In the genomic region with DNA sequence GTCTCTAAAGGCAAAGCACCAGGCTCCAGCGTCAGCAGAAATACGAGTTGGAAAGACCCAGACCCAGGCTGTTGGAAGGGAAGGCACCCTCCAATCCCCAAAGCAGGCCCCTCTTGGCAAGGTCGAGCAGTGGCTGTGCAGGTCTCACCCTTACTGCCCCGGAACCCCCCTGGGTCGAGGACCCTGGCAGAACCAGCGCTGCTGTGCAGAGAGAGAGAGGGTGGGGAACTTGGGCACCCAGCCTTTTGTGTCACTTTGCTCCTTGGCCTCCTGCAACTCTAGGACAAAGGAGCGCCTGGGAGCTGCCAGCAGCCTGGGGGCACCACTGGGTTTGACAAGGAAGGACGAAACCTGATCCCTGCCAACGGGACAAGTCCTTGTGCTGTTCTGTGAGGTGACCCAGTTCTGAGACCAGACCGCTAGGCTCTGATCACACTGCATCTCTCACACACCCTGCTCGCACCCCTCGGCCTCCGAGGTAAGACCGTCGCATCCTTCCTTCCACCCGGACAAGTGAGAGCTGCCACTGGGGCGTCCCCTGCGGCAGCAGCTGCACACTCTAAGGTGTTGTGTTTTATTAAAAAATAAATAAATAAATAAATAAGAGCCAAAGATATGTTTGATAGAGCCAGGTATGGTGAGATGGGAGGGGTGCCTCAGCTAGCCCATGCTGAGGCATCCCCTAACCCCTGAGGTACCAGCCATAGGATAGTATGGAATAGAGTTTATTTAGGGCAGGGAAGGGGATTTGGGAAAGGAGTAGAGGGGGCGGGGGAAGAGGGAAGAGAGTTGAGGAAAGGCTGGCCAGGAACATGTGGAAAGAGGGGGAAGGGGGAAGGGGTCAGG, we compare ENCODE assay signal across 9 mouse cellular contexts.
A peak's percentile ranks its signal among the peaks of the same experiment; 100 is the strongest.
DNase-seq lines count a peak whose midpoint lies in the region; ATAC-seq lines count a peak whose summit lies in the region.
"Had no signal": no experiment of that assay in that cellular context is flagged by ENCODE, and none has a peak within 500 bp of the region (broad histone marks: within the 10 kb centered on the region; RNA-seq: fewer than 3 reads in every experiment).

No protein-coding gene starts in this region.

- H3K4me1 ChIP-seq in embryonic facial prominence, embryonic 10.5 days: peaks cover 22% of the 10 kb centered on the region
- H3K4me1 ChIP-seq in heart, embryonic 12.5 days (replicated peaks): peaks cover 26% of the 10 kb centered on the region
- H3K4me1 ChIP-seq in kidney, embryonic 14.5 days (ENCODE audit: control insufficient read depth, insufficient read depth, low read length): peaks cover 10% of the 10 kb centered on the region
- H3K4me1 ChIP-seq in lung, embryonic 15.5 days: peaks cover 49% of the 10 kb centered on the region
- peaks cover 7% of the 10 kb centered on the region for H3K4me1 ChIP-seq in neural tube, embryonic 14.5 days (ENCODE audit: control insufficient read depth, insufficient read depth, low read length)

- WGBS in embryonic facial prominence, embryonic 10.5 days: 12% methylated on average over 19 of the region's 19 CpGs
- 19% methylated on average over 19 of the region's 19 CpGs for WGBS in heart, embryonic 12.5 days
- 19% methylated on average over 19 of the region's 19 CpGs for WGBS in kidney, embryonic 14.5 days
- WGBS in lung, embryonic 15.5 days: 18% methylated on average over 19 of the region's 19 CpGs
- 23% methylated on average over 19 of the region's 19 CpGs for WGBS in neural tube, embryonic 14.5 days

- ATAC-seq in heart, embryonic 12.5 days (ENCODE audit: insufficient number of reproducible peaks, low FRiP score): peak; percentile 34
- peak; percentile 53 for ATAC-seq in kidney, embryonic 14.5 days (ENCODE audit: low FRiP score, low TSS enrichment)
- peak; percentile 61 for ATAC-seq in lung, embryonic 15.5 days (ENCODE audit: borderline replicate concordance, extremely low read depth, low FRiP score, low TSS enrichment)
- peak; percentile 77 for ATAC-seq in neural tube, embryonic 14.5 days (ENCODE audit: low read depth)

- peak overlapping the region; percentile 61 for H3K4me2 ChIP-seq in heart, embryonic 12.5 days
- peak overlapping the region; percentile 21 for H3K4me2 ChIP-seq in kidney, embryonic 14.5 days (replicated peaks; ENCODE audit: low read depth, low read length)
- peak overlapping the region; percentile 51 for H3K4me2 ChIP-seq in lung, embryonic 15.5 days
- peak overlapping the region; percentile 33; the same call in 1 of the 2 replicates for H3K4me2 ChIP-seq in neural tube, embryonic 14.5 days (ENCODE audit: low read depth, low read length)

- DNase-seq in right cerebral cortex, postnatal 25 days: peak; percentile 23
- no peak for DNase-seq in right cerebral cortex, postnatal 4 days
- DNase-seq in embryonic facial prominence, embryonic 10.5 days (ENCODE audit: low spot score): peak; percentile 68
- DNase-seq in frontal cortex, adult 2 months (ENCODE audit: extremely low spot score in 1 of 2, low spot score in 1 of 2): no peak

- H3K27ac ChIP-seq in embryonic facial prominence, embryonic 10.5 days (replicated peaks): peak overlapping the region; percentile 90
- peak overlapping the region; percentile 88 for H3K27ac ChIP-seq in heart, embryonic 12.5 days (ENCODE audit: poor library complexity, severe bottlenecking)
- H3K27ac ChIP-seq in kidney, embryonic 14.5 days (ENCODE audit: low read depth, low read length): peak overlapping the region; percentile 80
- H3K27ac ChIP-seq in lung, embryonic 15.5 days: peak overlapping the region; percentile 99
- H3K27ac ChIP-seq in neural tube, embryonic 14.5 days (ENCODE audit: low read depth, low read length): 0 out of 2 replicates have a peak overlapping the region, but pooled peaks have one; percentile 5

- peaks cover 4% of the 10 kb centered on the region; the same call in 1 of the 2 replicates for H3K27me3 ChIP-seq in embryonic facial prominence, embryonic 10.5 days (replicated peaks; ENCODE audit: low read depth, poor library complexity, severe bottlenecking)
- no peaks in the 10 kb centered on the region for H3K27me3 ChIP-seq in heart, embryonic 12.5 days (replicated peaks)
- no peaks in the 10 kb centered on the region for H3K27me3 ChIP-seq in kidney, embryonic 14.5 days (ENCODE audit: control insufficient read depth, insufficient read depth, low read length)
- H3K27me3 ChIP-seq in lung, embryonic 15.5 days: no peaks in the 10 kb centered on the region
- H3K27me3 ChIP-seq in neural tube, embryonic 14.5 days (ENCODE audit: control insufficient read depth, insufficient read depth, low read length): no peaks in the 10 kb centered on the region

- H3K9ac ChIP-seq in heart, embryonic 12.5 days: peak overlapping the region; percentile 47
- peak overlapping the region; percentile 46; the same call in 1 of the 2 replicates for H3K9ac ChIP-seq in kidney, embryonic 14.5 days (ENCODE audit: low read depth, low read length)
- H3K9ac ChIP-seq in lung, embryonic 15.5 days: peak overlapping the region; percentile 53
- H3K9ac ChIP-seq in neural tube, embryonic 14.5 days (replicated peaks; ENCODE audit: low read depth, low read length): peak overlapping the region; percentile 37; the same call in 1 of the 2 replicates

- H3K4me3 ChIP-seq in embryonic facial prominence, embryonic 10.5 days: peak overlapping the region; percentile 46
- peak overlapping the region; percentile 17 for H3K4me3 ChIP-seq in heart, embryonic 12.5 days
- no peak overlapping the region for H3K4me3 ChIP-seq in kidney, embryonic 14.5 days (ENCODE audit: low read length)
- peak overlapping the region; percentile 22 for H3K4me3 ChIP-seq in lung, embryonic 15.5 days
- H3K4me3 ChIP-seq in neural tube, embryonic 14.5 days (ENCODE audit: low read depth, low read length): no peak overlapping the region

- no peaks in the 10 kb centered on the region for H3K36me3 ChIP-seq in embryonic facial prominence, embryonic 10.5 days (replicated peaks)
- H3K36me3 ChIP-seq in heart, embryonic 12.5 days: no peaks in the 10 kb centered on the region
- H3K36me3 ChIP-seq in kidney, embryonic 14.5 days (ENCODE audit: control insufficient read depth, insufficient read depth, low read length): no peaks in the 10 kb centered on the region
- no peaks in the 10 kb centered on the region for H3K36me3 ChIP-seq in lung, embryonic 15.5 days
- H3K36me3 ChIP-seq in neural tube, embryonic 14.5 days (ENCODE audit: control insufficient read depth, insufficient read depth, low read length): no peaks in the 10 kb centered on the region
- H3K36me3 ChIP-seq: G1E had no signal

- H3K9me3 ChIP-seq in embryonic facial prominence, embryonic 10.5 days: no peaks in the 10 kb centered on the region
- no peaks in the 10 kb centered on the region for H3K9me3 ChIP-seq in heart, embryonic 12.5 days (replicated peaks)
- H3K9me3 ChIP-seq in kidney, embryonic 14.5 days (ENCODE audit: control insufficient read depth, low read length): no peaks in the 10 kb centered on the region
- no peaks in the 10 kb centered on the region for H3K9me3 ChIP-seq in lung, embryonic 15.5 days
- H3K9me3 ChIP-seq in neural tube, embryonic 14.5 days (ENCODE audit: control insufficient read depth, low read length): no peaks in the 10 kb centered on the region
- H3K9me3 ChIP-seq: G1E had no signal

Comparison
In these comparisons a context has a peak if more than half of its experiments do, and no peak if none do; other contexts are left out.
1. DNase-seq: peak in right cerebral cortex, postnatal 25 days (single experiment) and embryonic facial prominence, embryonic 10.5 days (single experiment); none in right cerebral cortex, postnatal 4 days (single experiment) and frontal cortex, adult 2 months (0 of 2).
2. H3K27ac ChIP-seq: peak in every context shown above with its lines; median percentile 99 in lung, embryonic 15.5 days; 90 in embryonic facial prominence, embryonic 10.5 days; 88 in heart, embryonic 12.5 days; 80 in kidney, embryonic 14.5 days; 5 in neural tube, embryonic 14.5 days.
3. H3K4me3 ChIP-seq: peak in embryonic facial prominence, embryonic 10.5 days (single experiment), heart, embryonic 12.5 days (single experiment) and lung, embryonic 15.5 days (single experiment); none in kidney, embryonic 14.5 days (single experiment) and neural tube, embryonic 14.5 days (single experiment).
4. Peak in every context shown above with its lines, with median percentiles within 50 percentile points of each other: ATAC-seq, H3K4me2 ChIP-seq and H3K9ac ChIP-seq.